Mouse (Mus musculus) testis, adult 2 months (tissue): ENCODE data around the gene Ipo5.

ENCODE experiments used
- CTCF ChIP-seq: fragments of 200-500 bp; IDR thresholded peaks from 2 replicates; pipeline ENCODE4 v1.5.1; 2012; ENCODE audit warnings: low read depth, mild to moderate bottlenecking, inconsistent platforms, low read length, moderate library complexity; ENCODE audit not compliant: control insufficient read depth, insufficient read depth, insufficient replicate concordance
- POLR2A ChIP-seq: fragments of 200-500 bp; IDR thresholded peaks from 2 replicates; pipeline ENCODE4 v1.6.1; 2012; ENCODE audit warnings: low read depth, mild to moderate bottlenecking, inconsistent platforms, low read length, moderate library complexity; ENCODE audit not compliant: control insufficient read depth

DNA sequence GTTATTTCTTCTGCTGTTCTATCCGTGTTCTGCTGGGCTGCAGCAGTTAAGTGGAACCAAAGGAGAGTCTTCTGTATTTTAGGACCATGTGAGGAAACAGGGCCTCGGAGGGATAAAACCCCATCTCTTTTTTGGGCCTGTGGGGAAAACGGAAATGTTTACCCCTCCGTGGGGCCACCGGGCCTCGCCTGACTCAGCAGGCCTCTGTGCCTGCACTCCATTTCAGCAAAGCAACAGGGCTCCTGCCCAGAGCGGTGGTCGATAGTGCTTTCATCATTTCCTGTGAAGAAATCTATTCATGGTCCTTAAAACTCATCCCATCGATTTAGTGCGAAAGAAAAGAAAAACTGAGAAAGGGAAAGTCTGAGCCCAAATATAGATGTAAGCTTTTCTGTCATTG, 33.9 kb upstream of the Ipo5 start:
- TF ChIP-seq CTCF (no peak), POLR2A (no peak)
